Mouse (Mus musculus): ENCODE data around the gene Gls2.

Gls2 gene

DNA sequence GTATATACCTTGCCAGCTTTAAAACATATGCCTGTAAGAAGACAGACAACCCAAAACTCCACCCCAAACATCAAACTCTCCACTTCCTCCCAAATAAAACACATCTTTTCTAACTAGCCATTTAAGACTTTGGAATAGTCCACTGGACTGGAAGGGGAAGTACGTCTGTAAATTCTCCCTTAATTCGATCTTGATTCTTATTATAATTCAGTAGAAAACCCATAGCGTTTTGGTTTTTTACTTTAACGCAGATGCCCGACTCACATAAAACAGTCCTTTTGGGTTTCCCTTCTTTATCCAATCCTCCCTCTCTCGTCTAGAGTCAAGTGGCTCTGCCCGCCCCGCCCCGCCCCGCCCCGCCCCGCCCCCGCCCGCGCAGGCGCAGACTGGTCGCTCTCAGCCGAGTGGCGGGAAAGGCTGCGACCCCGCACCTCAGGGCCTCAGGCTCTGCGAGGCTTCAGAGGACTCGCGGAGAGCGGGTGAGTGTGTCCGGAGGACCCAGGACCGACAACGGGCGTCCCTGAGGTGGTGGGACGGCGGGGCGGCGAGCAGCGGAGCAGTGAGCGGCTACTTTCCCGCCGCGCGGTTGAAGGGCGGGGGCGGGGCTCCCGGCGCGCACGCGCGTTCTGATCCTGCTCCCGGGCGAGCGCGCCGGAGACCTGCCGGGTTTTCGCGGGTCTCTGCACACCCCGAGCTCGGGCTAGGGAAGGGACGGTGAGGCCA, 37.6 kb downstream of the Gls2 start, which contains the start of gene Timeless:
Gene Timeless, plus strand, starts transcription at position 369 of the 723 bp plus-strand sequence.
- DNase-seq (ENCODE audit: low spot score) = peak; percentile 87

DNA sequence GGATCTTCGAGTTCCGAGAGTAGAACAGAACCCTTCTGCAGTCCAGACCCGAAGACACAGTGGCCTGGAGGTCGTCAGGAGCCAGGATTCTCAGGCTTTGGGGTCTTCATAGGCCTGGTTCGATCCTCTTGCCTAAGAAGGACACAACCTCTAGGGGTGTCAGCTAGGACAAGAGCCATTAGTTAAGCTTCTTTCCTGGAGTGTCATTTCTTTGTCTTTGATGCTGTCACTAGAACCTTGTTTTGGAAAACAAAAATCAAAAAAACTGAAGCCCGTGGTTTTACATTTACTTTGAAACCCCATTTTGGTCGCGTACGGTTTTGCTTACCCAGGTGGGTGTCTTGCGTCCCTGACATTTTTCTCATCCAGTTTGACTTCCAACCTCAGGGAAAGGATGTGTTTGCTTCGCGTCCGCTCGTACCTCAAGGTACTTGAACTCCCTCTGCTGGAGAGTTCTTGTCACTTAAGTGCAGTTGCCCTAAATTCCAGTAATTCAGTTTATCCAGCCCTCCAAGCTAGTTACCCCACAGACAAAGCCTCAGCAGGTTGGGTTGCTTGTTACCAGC, 38.2 kb downstream of the Gls2 start:
- peak; percentile 84 for DNase-seq (ENCODE audit: low spot score)

DNA sequence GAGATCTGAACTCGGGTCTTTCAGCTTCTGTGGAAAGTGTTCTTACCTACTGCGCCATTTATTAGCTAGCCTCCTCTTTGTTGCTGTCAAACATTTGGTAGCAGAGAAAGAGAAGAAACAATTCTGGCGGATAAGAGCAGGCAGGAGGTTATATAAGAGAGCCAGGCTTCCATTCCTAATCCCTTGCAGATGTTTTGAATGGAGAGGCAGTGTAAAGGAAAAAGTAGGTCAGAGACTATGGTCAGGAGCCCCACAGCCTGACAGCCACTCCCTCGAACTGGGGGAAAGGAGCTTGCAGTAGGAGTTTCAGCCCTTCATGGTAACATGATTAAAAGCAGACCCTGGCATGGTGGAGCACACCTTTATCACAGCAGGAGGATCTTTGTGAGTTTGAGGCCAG, 42.1 kb downstream of the Gls2 start:
- DNase-seq (ENCODE audit: low spot score) = no peak

DNA sequence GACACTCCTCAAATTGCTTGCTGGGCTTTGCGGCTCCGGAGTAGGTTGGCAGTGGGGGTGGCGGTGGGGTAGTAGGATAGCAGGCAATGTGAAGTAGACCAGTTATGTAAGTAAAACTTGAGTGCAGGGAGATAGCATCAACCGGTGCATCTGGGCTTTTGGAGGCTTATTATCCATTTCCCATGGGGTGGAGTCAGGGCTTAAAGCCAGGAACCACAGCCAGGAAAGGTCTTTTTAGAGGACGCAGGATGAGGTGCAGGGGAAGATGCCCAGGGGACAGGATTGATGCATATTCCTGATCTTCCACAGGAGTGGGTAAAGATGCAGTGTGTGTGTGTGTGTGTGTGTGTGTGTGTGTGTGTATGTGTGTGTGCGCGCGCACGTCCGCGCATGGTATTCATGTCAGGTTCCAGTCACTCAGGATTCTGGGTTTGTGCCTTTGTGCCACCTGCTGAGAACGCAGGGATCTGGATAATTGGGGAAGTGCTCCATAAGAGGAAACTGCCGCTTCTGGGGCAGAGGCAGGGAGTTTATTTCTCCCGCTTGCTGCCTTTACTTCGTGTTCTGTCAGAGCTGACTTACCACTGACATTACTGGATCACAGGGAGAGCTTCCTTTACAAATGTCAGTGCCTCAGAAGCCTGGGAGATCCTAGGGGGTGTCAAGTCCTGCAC, 43.7 kb downstream of the Gls2 start:
- DNase-seq (ENCODE audit: low spot score) = no peak

DNA sequence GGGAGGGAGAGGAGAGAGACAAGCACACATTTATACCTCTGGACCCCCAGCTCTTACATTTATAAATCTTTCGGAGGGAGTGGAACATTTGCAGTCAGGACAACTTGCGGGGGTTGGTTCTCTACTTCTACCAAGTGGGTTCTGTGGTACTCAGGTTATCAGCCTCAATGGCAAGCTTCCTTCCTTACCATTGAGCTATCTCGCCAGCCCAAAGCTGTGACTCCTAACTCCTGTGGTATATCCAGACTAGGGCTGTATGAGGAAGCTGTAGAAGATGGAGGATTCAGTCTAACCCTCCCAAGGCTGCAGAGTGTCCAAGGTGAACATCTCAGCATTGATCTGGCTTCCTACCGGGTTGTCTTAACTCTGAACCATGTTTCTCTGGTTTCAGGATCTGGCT, 44.9 kb downstream of the Gls2 start:
- no peak for DNase-seq (ENCODE audit: low spot score)

DNA sequence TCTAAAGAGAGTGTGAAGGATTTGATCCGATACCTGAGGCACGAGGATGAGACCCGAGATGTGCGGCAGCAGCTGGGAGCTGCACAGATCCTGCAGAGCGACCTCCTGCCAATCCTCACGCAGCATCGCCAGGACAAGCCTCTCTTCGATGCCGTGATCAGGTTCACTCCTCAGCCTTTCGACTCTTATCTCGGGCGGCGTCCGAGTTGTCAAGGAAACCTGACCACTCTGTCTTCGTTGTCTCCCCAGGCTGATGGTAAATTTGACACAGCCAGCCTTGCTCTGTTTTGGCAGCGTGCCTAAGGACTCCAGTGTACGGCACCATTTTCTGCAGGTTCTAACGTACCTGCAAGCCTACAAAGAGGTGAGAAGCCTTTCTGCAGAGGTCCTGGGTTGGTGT, 45.9 kb downstream of the Gls2 start:
- DNase-seq (ENCODE audit: low spot score) = no peak

DNA sequence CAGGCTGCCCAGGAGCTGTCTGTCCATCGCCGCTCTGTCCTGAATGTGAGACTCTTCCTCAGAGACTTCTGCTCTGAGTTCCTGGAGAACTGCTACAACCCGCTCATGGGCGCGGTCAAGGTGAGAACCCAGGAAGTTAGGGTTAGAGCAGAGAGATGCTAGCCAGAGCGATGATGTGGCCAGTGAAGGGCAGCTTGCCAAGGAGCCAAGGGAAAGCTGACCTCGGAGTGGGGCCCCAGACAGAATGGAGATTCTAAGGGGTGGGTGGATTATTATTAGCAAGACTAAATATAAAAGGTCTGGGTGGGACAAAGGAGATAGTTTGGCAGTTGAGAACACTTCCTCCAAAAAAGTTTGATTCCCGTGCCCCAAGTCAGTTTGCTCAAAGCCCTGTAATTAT, 49.0 kb downstream of the Gls2 start:
- no peak for DNase-seq (ENCODE audit: low spot score)

DNA sequence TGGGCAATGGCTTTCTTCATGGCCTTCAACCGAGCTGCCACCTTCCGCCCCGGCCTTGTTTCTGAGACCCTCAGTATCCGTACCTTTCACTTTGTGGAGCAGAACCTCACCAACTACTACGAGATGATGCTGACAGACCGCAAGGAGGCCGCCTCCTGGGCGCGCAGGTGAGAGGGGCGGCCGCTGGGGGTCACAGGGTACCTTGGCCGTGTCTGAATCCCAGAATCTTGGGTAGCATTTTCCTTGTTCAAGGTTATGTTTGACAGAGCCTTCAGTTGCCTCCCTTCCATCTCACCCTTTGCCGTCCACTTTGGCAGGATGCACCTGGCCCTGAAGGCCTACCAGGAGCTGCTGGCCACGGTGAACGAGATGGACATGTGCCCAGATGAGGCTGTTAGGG, 49.9 kb downstream of the Gls2 start:
- no peak for DNase-seq (ENCODE audit: low spot score)

DNA sequence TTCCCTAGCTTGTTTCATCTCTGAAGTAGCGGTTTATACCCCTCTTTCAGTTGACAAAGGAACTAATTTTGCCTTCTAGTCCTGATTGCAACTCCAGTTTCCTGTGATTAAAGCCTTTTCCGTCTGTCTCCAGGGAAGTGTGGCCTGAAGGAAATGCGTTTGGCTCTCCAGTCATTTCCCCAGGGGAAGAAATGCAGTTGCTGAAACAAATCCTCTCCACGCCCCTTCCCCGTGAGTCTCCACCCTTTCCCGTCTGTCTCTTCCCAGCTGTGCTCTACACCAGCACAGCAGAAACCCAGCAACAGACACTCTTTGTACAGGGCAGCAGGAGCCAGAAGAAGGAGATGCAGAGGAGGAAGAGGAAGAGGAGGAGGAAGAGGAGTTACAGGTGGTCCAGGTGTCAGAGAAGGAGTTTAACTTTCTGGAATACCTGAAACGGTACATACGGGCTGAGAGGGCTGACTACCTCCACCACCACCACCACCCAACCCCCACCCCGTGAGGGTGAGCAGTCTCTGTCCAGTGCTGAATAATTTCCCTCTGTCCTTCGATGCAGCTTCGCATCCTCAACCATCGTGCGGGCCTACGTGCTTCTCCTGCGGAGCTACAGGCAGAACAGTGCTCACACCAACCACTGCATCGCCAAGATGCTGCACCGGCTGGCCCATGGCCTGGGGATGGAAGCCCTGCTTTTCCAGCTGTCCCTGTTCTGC, 52.9 kb downstream of the Gls2 start:
- DNase-seq (ENCODE audit: low spot score) = no peak

DNA sequence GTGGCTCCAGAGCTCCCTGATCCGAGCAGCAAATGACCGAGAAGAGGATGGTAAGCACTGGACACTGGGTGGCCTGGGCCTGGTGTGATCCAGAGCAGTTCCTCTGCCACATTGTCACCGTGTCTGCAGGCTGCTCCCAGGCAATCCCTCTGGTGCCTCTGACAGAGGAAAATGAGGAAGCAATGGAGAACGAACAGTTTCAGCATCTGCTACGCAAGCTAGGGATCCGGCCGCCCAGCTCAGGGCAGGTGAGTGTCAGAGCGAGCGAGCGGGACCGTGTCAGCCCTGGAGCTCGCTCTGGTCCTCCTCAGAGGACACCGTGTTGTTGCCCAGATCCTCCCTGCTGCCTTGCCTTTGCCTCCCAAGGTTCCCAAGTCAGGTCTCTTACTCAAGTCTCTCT, 56.3 kb downstream of the Gls2 start:
- DNase-seq (ENCODE audit: low spot score) = no peak

DNA sequence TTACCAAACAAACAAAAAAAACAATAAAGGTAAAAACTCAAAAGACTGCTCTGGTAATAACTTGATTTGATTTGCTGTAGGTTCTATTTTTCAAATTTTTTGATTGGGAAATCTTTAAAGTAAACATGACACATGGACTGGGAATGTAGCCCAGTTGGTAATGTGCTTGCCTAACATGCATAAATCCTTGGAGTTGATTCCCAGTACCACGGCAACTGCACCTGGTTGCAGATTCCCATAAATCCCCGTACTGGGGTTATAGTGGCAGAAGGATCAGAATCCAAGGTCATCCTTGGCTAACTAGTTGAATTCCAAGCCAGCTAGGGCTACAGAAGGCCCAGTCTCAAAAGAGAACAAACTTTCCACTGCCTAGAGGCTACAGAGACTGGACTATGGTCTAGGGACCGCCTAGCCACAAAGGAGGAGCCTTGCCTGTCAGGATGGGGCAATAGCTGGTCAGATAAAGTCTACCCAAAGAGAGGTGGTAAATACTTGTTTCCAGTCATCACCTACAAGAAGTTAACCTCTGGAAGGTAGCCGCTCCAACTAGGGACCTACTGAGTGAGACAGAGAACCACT, 59.5 kb downstream of the Gls2 start, which contains the start of gene Apon:
Gene Apon, plus strand, starts transcription at position 420 of the 579 bp plus-strand sequence.
- DNase-seq (ENCODE audit: low spot score) = no peak

DNA sequence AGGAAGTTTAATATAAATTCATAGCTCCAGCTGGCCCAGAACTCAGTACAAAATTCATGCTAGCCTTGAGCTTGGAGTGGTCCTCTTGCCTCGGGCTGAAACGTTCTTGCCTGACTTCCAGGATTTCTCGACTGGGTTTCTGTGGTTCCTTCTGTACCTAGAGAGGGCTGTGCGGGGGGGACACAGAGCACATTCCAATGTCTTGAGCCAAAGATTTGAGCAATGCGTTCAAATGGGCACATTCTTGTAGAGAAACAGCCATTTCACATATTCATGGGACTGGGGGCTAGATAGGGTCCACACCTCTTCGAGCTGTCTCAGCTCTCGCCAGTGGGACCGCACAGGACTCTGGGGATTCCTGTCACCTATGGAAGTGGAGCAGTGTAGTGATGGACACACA, 61.7 kb downstream of the Gls2 start:
- no peak for DNase-seq (ENCODE audit: low spot score)

DNA sequence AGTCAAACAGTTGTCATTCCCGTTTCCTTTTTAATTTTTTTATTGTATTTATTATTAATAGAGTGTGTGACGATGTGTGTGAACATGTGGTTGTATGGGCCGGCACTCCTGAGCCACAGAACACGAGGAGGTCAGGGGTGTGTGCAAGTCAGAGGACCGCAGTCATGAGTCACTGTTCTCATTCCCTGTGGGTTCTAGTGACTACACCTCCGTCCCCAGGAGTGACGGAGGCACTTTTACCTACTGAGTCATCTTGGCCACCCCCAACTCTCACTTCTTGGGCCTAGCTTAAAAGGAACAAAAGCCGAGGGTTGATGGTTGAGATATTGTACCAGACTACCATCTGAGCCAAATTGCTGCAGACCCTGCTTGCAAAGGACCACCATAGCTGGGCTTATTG, 62.1 kb downstream of the Gls2 start:
- DNase-seq (ENCODE audit: low spot score) = no peak

DNA sequence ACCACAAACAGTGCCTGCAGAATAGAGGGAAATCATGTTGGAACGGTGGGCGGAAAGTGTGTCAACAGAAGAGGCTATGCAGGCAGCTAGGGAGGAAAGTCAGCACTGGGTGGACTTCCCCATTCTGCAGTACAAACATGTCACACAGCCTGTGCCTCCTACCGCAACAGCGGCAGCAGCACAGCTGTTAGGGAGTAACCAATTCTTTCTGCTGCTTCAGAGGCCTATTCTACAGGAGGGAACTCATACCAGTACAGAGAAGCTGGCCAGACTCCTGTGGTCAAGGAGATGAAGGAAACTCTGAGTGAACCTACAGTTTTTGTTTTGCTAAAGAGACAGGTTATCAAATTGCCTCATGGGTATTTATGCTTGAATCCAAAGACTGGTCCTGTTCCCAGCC, 64.7 kb downstream of the Gls2 start:
- DNase-seq (ENCODE audit: low spot score) = no peak
